Mouse (Mus musculus) cortical plate, adult 2 months (tissue): ENCODE measurements around the gene Lrrc36. TPM values are rescaled to one million over a fixed set of nuclear protein-coding genes. Genes with fewer than 3 reads are reported as not detected.
A peak's percentile ranks its signal among the peaks of the same experiment; 100 is the strongest.

Experiments used
- H3K27ac ChIP-seq: fragments of 200-500 bp; 2 replicates; pipeline ENCODE4 v1.5.1; 2012; ENCODE audit warnings: low read length, control low read depth, inconsistent platforms; ENCODE audit not compliant: insufficient read depth
- H3K4me1 ChIP-seq: fragments of 200-500 bp; 2 replicates; pipeline ENCODE4 v1.6.1; 2011; ENCODE audit warnings: low read length; ENCODE audit not compliant: control insufficient read depth, insufficient read depth
- H3K4me3 ChIP-seq: fragments of 200-500 bp; 2 replicates; pipeline ENCODE4 v1.5.1; 2011; ENCODE audit warnings: mild to moderate bottlenecking, low read length, control low read depth; ENCODE audit not compliant: insufficient read depth
- CTCF ChIP-seq: fragments of 200-500 bp; IDR thresholded peaks from 2 replicates; pipeline ENCODE4 v1.5.1; 2011; ENCODE audit warnings: mild to moderate bottlenecking, control low read depth, low read length; ENCODE audit not compliant: insufficient read depth; ENCODE audit errors: extremely low read depth
- POLR2A ChIP-seq: fragments of 200-500 bp; IDR thresholded peaks from 2 replicates; pipeline ENCODE4 v1.6.1; 2011; ENCODE audit warnings: mild to moderate bottlenecking, low read length, control low read depth; ENCODE audit not compliant: insufficient read depth; ENCODE audit errors: extremely low read depth
- polyA plus RNA-seq: library from polyadenylated mRNA; depleted of rRNA; stranded (reverse); fragments of >200 nt; gene quantifications from 2 replicates; pipeline ENCODE4 v1.2.3, GENCODE M21; 2012

The Lrrc36 gene
- polyA plus RNA-seq, 1 experiment = 0.94 TPM

DNA sequence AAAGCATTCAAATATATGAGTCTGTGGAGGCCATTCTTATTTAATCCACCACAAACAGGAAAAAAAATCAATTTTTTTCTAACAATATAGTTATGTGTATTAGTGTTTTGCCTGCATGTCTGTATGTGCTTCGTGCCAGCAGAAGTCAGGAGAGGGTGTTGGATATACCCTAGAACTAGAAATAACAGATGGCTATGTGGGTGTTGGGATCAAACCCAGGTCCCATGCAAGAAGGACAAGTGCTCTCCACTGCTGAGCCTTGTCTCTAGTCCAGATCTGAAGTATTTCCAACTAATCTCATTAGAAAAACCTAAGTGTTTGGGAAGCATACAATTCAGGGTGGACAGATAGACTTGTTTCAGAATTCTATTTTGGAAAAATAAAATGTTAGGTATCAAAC is 8.6 kb downstream of the Lrrc36 start:
- Histone ChIP-seq H3K27ac (no peak overlapping the region), H3K4me3 (no peak overlapping the region), H3K4me1 (no peaks in the 10 kb centered on the region)
- TF ChIP-seq POLR2A (no peak), CTCF (no peak)

DNA sequence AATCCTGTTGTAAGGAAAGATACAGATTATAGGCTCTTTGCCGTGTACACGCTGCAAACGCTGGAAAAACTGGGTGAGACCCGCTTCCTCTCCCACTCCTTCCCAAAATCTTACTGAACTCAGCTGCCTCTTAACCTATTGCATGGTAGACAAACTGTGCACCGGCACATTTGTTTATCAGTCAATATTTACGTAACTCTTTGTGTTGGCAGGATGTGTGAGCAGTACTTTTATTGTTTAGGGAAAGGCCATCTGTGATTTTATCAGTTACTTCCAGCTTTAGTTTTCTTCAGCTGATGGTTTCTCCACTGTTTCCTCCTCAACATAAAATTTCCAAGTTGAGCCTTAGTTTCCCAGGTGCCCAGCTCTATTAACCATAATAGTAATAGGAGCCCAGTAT is 13.5 kb downstream of the Lrrc36 start:
- no peak overlapping the region for H3K4me3 ChIP-seq
- no peaks in the 10 kb centered on the region for H3K4me1 ChIP-seq
- no peak for TF ChIP-seq CTCF
- no peak for TF ChIP-seq POLR2A
- H3K27ac ChIP-seq = no peak overlapping the region

DNA sequence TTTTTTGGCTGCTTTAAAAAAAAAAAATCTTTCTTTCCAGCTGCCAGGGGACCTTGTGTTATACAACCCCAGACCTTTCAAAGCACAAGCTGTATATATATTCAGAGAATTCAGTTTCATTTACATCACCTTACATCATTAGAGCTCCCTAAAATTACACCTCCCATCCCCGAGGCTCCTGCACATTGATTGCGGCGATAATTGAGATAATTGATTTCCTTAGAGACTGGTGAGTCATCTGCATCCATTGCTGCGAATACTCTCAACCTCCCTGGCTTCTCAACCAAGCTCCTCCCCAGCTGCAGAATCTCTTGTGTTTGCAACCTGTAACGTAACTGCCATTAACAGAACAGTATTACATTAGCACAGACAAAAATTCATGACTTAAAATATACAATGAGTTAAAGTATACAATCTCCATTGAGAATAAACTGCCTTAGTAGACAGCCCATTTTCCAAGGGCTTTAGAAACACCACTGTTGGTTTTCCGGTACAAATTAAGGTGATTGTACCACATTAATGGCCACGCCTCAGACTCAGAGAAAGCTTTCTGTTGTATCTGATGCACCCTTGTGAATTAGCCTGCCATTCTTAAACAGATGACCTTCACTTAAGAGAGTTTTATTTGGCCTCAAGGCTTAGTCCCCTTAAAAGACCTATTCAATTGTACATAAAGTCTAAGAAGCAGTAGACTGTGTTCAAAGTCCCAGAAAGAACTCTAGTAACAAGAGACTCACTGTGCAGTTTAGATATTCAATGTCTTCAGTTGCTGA is 18.6 kb downstream of the Lrrc36 start:
- TF ChIP-seq CTCF (no peak), POLR2A (no peak)
- no peak overlapping the region for H3K4me3 ChIP-seq
- no peak overlapping the region for H3K27ac ChIP-seq

DNA sequence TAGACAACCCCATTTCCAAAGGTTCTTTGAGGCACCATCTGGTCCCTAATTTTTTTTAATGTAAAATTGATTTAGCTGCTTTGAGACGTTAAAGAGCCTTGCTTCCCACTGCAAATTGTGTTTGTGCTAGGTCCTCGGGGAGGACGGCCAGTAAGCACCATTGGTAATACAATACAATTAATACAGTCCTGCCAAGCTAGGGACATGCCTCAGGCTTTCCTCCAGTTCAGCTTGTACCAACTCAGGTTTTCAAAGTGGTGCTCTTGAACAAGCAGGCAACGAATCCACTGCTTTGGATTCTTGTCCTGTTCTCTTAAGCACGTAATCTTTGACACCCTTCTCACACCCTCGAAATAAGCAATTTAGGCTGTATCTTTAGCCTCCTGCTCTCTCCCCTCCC is 19.6 kb downstream of the Lrrc36 start:
- no peaks in the 10 kb centered on the region for H3K4me1 ChIP-seq
- no peak overlapping the region for H3K4me3 ChIP-seq
- TF ChIP-seq CTCF (no peak), POLR2A (no peak)
- H3K27ac ChIP-seq = no peak overlapping the region

More for the DNA sequence above, 18.6 kb downstream of the Lrrc36 start:
- H3K4me1 ChIP-seq = no peaks in the 10 kb centered on the region

DNA sequence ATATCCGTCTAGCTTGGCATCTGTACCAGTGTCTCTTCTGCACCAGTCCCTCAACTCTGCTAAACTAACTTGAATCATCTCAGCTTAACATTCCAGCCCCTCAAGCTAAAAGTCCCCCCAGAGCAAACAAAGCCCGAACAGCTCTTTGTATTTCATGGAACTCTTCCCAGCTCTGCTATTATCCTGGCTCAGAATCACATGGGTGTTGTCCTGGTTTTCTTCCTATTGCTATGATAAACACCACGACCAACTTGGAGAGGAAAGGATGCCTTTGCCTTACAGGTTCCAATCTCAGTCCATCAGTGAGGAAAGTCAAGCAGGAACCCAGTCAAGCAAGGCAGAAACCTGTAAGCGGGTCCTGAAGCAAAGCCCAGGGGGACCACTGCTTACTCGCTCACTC is 20.1 kb downstream of the Lrrc36 start:
- no peak overlapping the region for H3K27ac ChIP-seq
- H3K4me3 ChIP-seq = no peak overlapping the region
- no peaks in the 10 kb centered on the region for H3K4me1 ChIP-seq
- TF ChIP-seq CTCF (no peak), POLR2A (no peak)

DNA sequence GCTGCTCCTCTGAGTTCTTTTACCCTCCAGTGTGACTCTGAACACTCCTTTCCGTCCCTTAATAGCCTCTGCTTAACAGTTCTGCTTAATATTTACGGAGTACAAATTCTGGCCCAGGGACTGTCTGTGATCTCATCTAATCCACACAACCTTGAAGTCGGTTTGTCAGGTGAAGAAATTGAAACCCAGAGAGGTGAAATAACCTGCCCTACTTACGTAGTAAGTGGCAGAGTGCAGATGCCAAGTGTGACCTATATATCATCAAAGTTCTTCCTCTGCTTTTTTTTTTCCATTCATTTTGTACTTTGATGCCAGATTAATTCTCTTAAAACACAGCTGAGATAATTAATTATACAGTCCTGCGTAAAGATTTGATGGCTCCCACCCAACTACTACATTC is 20.8 kb downstream of the Lrrc36 start:
- Histone ChIP-seq H3K4me1 (no peaks in the 10 kb centered on the region), H3K27ac (no peak overlapping the region), H3K4me3 (no peak overlapping the region)
- no peak for TF ChIP-seq POLR2A
- no peak for TF ChIP-seq CTCF

DNA sequence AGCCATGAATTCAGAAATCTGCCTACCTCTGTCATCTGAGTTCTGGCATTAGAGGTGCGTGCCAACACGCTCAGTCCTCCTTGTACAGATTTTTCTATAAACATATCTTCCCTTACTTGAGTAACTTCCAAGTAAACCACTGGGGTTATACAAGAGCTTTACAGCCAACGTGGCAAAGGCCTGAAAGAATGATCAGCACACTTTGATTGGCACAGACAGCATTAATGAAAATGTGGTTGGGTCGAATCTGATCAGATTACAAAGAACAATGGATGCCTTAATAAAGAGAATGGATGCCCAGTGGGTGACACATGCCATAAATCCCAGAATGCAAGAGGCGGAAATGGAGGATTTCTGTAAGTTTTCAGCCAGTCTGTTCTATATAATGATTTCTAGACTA is 22.8 kb downstream of the Lrrc36 start:
- TF ChIP-seq CTCF = no peak
- TF ChIP-seq POLR2A = no peak
- no peaks in the 10 kb centered on the region for H3K4me1 ChIP-seq
- H3K4me3 ChIP-seq = no peak overlapping the region
- H3K27ac ChIP-seq = no peak overlapping the region

DNA sequence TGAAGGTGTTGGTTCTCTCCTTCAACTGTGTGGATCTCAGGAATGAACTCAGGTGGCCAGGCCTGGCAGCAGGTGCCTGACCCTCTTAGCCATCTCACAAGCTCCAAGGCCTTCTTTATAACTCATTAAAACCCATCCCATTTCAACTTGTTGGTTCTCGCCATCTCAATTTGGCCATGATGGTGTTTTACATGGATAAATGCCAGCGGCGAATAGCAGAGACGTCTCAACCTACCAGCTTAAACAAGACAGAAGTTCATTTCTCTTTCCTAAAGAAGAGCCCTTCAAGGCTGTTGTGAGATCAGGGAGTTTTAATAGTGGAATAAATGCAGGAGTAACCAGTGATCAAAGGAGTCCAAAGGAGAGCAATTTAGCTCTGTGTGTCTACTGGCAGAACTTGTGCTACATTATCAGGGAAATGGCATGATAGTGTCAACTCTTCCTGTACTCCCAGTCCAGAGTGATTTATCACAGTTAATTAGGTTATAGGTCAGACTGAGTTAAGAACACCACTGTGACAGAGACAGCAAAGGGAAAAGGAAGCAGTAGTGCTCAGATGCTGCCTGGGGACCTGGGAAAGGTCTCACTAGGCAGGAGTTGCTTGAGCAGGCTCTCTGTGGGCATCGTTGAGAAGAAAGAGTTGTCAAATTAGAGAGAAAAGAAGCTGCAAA is 23.8 kb downstream of the Lrrc36 start:
- H3K4me3 ChIP-seq = no peak overlapping the region
- no peaks in the 10 kb centered on the region for H3K4me1 ChIP-seq
- H3K27ac ChIP-seq = no peak overlapping the region
- no peak for TF ChIP-seq POLR2A
- TF ChIP-seq CTCF = no peak

DNA sequence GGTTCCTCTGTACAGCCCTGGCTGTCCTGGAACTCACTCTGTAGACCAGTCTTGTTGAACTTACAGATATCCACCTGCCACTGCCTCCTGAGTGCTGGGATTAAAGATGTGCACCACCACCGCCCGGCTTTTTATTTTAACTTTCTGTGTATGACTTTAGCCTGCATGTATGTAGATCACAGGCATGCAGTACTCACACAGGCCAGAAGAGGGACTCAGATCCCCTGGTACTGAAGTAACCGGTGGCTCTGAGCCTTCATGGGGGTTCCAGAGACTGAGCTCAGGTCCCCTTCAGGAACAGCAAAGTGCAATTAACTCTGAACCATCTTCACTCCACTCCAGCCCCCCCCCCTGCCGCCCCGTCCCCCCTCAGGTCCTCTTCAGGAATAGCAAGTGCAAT is 25.5 kb downstream of the Lrrc36 start:
- no peaks in the 10 kb centered on the region for H3K4me1 ChIP-seq
- no peak overlapping the region for H3K27ac ChIP-seq
- TF ChIP-seq POLR2A = no peak
- 0 out of 2 replicates have a peak, but pooled peaks have one; percentile 18 for TF ChIP-seq CTCF
- H3K4me3 ChIP-seq = no peak overlapping the region

DNA sequence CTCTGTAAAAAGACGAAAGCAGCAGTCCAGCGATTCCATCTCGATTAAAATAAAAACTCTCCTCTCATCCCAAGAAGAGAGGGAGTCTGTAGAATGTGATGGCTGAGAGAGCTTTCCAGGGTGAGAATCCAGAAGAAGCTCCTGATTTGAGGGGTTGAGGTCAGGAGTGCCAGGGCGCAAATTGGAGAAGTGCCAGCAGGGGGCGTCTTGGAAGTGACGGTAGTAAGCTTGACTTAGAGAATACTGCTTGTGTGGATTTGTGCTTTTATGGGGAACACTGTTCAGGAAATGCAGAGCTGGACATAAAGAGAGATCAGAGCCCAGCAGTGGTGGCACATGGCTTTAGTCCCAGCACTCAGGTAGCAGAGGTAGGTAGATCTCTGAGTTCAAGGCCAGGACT is 28.1 kb downstream of the Lrrc36 start:
- no peak overlapping the region for H3K4me3 ChIP-seq
- TF ChIP-seq POLR2A (no peak), CTCF (0 out of 2 replicates have a peak, but pooled peaks have one; percentile 2)
- H3K27ac ChIP-seq = no peak overlapping the region
- peaks cover 6% of the 10 kb centered on the region for H3K4me1 ChIP-seq
